Mouse (Mus musculus): ENCODE results near the gene Tbk1.
A peak's percentile ranks its signal among the peaks of the same experiment; 100 is the strongest.

The Tbk1 gene

GRCm38 (mm10) chr10:121533137-121533872 lies 53.3 kb downstream of the Tbk1 start:
- peak; percentile 45 to 50 for DNase-seq

DNA sequence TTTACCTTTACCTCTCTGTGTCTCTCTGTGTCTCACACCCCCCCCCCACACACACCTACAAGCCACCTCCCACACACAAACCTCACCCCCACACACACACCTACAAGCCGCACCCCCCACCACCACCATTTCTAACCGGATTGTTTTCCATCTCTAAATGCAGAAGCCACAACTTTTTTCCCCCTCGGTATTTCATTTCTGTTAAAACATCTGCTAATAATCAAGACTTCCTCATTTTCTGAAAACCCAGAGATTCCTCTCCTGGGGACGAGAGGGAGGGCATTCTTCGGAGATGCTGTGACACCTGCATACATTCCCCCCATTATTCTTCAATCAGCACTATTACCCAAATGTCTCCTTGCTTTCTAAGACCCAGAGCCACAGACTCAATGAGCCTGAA lies 55.0 kb downstream of the Tbk1 start:
- DNase-seq, result no peak

GRCm38 (mm10) chr10:121530365-121531003 lies 56.1 kb downstream of the Tbk1 start:
- DNase-seq, result no peak

DNA sequence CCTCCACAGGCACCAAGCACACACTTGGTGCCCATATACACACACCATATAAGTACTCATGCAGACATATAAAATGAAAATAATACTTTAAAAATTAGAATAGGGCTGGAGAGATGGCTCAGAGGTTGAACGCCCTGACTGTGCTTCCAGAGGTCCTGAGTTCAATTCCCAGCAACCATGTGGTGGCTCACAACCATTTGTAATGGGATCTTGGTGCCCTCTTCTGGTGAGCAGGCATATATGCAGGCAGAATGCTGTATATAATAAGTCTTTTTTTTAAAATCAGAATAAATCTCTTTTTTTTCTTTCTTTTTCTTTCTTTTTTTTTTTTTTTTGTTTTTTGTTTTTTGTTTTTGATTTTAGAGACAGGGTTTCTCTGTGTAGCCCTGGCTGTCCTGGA lies 57.3 kb downstream of the Tbk1 start:
- no peak for DNase-seq

- DNase-seq, result no peak
Measured at GRCm38 (mm10) chr10:121528470-121528869, 58.1 kb downstream of the Tbk1 start.

GRCm38 (mm10) chr10:121527114-121527513 lies 59.5 kb downstream of the Tbk1 start:
- DNase-seq, result no peak

DNA sequence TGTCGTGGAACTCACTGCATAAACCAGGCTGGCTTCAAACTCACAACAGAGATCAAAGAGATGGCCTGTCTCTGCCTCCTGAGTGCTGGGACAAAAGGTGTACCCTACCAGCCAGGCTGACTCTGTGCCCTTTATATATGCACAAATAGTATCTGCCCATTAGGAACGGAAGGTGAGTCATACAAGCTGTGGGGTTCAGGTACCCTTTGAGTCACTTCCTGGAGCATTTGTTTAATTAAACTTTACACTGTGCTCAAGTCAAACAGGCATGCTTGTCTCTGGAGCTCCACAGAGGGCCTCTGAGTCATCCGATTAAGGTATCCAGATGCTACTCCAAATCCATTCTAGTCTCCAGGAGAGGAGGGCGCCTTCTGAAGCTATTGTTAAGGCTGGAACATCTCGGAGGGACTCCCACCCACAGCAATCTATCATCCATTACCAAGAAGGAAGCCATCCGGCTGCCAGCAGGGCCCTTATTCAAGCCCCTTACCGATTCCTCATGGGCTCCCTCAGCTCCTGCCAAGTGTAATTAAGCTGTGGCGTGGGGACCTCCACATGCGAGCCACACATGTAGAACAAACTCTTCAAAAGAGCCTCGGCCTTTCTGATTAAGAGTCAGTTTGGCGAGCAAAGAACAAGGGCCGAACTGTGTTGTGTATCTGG lies 65.5 kb downstream of the Tbk1 start:
- no peak for DNase-seq

DNA sequence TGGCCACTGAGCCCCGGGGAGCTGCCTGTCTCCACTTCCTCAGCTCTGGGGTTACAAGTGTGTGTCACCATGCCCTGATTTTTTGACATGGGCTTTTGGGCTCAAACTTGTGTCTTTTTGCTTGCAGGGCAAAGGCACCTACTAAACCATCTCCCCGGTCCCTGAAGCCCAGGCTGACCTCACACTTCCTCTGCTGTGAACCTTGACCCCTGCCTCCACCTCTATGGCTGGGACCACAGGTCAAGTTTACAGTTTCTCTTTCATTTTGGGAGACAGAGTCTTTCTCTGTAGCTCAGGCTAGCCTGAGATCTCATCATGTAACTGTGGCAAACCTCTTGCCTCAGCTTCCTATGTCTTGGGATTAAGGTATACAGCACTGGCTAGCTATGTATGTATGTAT lies 66.9 kb downstream of the Tbk1 start:
- no peak for DNase-seq

GRCm38 (mm10) chr10:121516008-121516600 lies 70.5 kb downstream of the Tbk1 start:
- peak; percentile 88 to 96 for DNase-seq

DNA sequence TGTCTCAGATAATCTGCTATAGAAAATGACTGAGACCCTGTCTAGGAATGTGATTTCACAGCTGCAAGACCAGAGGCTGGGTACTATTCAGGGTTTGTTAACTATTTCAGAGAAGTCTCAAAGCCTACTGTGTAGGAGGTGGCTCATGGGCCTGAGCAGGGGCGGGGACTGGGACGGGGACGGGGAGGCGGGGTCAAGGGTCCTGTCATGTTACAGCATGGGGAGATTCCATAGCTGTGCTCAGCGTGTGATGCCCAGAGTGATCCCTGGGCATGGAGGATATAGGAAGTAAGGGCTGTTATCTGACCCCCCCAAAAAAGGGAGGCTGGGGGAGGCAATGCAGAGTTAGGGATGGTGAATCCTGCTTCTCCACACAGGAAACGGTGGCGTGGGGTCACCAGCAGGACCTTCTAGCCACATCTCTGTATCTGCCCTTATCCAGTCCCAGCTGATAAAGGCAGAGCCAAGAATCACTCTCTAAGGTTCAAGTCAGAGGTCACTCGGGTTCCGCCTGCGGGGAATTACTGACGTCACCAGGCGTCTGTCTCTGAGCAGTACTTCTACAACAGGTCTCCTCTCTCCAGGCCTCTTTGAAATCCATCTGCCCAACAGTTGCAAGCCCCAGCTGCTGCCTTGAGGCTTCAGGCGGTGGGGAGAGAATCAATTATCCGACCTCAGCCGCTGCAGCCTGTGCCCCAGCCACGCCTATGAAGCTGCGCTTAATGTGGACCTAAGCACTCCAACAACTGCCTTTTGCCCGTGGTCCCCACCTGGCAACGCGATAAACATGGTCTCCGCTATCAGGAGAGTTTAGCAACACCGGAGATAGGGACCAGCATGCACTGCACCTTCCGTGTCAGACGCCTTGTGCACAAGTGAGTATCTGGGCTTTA lies 76.6 kb downstream of the Tbk1 start:
- peak; percentile 62 to 74 for DNase-seq

- DNase-seq, result peak in 1 of 2 experiments; percentile 31
Measured at GRCm38 (mm10) chr10:121507755-121508544, 78.6 kb downstream of the Tbk1 start.

- DNase-seq, result peak; percentile 79 to 81
Measured at GRCm38 (mm10) chr10:121506731-121507583, 79.6 kb downstream of the Tbk1 start.

DNA sequence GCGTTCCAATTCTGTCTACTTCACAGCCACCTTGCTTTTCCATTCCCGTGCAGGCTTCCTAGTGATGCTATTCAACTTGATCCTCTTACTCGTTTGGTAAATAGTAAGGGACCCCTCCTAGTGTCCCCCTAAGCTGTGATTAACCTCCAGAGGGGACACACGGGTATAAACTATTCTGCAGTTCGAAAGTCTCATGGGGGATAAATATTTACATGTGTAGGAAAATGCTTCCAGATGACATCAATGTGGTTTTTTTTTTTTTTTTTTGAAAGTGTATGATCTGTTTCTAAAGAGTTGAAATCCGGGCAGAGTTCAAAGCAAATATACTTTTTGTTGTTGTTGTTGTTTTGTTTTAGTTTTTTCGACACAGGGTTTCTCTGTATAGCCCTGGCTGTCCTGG lies 80.7 kb downstream of the Tbk1 start:
- DNase-seq, result no peak

GRCm38 (mm10) chr10:121504973-121505911 lies 81.3 kb downstream of the Tbk1 start:
- peak; percentile 75 to 90 for DNase-seq

- no peak for DNase-seq
Measured at GRCm38 (mm10) chr10:121501160-121501559, 85.4 kb downstream of the Tbk1 start.

- peak; percentile 35 to 69 for DNase-seq
Measured at GRCm38 (mm10) chr10:121500034-121500433, 86.6 kb downstream of the Tbk1 start.

- DNase-seq, result peak in 1 of 2 experiments; percentile 20
Measured at GRCm38 (mm10) chr10:121499063-121499462, 87.5 kb downstream of the Tbk1 start.

DNA sequence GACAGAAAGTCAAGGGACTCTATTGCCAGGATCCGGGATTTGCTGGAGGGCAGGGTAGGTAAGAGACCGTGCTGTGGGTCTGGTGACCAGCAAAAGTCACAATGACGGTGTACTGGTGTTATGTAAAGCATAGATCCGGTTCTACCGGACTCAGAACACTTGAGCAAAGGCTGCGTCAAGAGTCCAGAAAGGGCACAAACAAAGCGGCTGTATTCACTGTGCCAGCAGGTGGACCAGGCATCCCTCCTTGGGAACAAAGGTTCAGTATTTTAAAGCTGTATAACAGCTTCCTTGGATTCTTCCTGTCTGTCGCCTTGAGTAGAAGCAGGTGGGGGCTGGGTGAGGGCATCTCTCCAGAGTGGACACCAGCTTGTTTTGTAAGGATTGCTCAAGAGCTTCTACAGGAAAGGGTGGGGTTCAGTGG lies 88.1 kb downstream of the Tbk1 start:
- DNase-seq, result peak; percentile 78 to 88

DNA sequence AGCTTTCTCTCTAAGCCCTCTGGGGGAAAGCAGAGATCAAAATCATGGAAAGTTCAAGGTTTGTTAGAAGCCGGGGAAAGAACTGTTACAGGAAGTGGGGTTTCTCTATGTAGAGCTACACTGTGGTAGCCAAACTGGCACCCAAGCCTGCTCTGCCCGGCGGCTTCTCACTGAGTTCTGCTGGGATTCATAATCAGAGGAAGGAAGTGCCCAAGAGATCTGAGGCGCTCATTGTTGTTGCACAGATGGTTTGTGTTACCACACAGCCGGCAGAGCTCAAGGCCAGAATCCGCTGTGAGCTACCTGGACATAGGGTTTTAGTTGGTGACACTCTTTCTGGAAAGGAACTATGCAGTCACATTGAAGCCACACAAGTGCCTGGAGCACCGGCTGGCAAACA lies 88.6 kb downstream of the Tbk1 start:
- DNase-seq, result peak in 1 of 2 experiments; percentile 33

Measured in kidney, postnatal 25 days (tissue).